Mouse (Mus musculus): ENCODE measurements at regions not wholly inside any gene's neighbourhood (a gene's known extent, or its start where the extent isn't known, plus 50 kb on each side); places are given as distances from the start of the nearest gene placed in this dataset.

- Histone ChIP-seq H3K9ac (ENCODE audit: low read depth, low read length) (no peak overlapping the region), H3K79me2 (ENCODE audit: control insufficient read depth, insufficient read depth, low read length) (no peaks in the 10 kb centered on the region), H3K4me3 (ENCODE audit: insufficient read depth, low read depth, low read length) (no peak overlapping the region), H3K27me3 (ENCODE audit: control insufficient read depth, insufficient read depth, low read length) (no peaks in the 10 kb centered on the region), H3K27ac (replicated peaks; ENCODE audit: insufficient read depth, low read depth, low read length) (no peak overlapping the region), H3K36me3 (ENCODE audit: control insufficient read depth, insufficient read depth, low read length) (no peaks in the 10 kb centered on the region), H3K4me1 (ENCODE audit: control insufficient read depth, insufficient read depth, low read length) (no peaks in the 10 kb centered on the region)
- DNase-seq (ENCODE audit: extremely low read depth, low read depth, low spot score): no peak
- no peak for TF ChIP-seq CTCF (IDR thresholded peaks at IDR 0.05; ENCODE audit: low read depth, low read length)
- no peak for TF ChIP-seq POLR2A (IDR thresholded peaks at IDR 0.05; ENCODE audit: extremely low read depth, insufficient read depth, low read length)
- WGBS: 69% methylated on average over 3 of the region's 3 CpGs
These were observed 313.6 kb downstream of the Insc start for GRCm38 (mm10) chr7:115056992-115057645.

GRCm38 (mm10) chr7:115057736-115058135 is 314.2 kb downstream of the Insc start:
- H3K4me1 ChIP-seq (ENCODE audit: control insufficient read depth, insufficient read depth, low read length): no peaks in the 10 kb centered on the region
- no peak for TF ChIP-seq POLR2A (IDR thresholded peaks at IDR 0.05; ENCODE audit: extremely low read depth, insufficient read depth, low read length)
- no peak for TF ChIP-seq CTCF (IDR thresholded peaks at IDR 0.05; ENCODE audit: low read depth, low read length)
- no peaks in the 10 kb centered on the region for H3K79me2 ChIP-seq (ENCODE audit: control insufficient read depth, insufficient read depth, low read length)
- no peak overlapping the region for H3K27ac ChIP-seq (replicated peaks; ENCODE audit: insufficient read depth, low read depth, low read length)
- 38% methylated on average over 3 of the region's 3 CpGs for WGBS
- H3K36me3 ChIP-seq (ENCODE audit: control insufficient read depth, insufficient read depth, low read length): no peaks in the 10 kb centered on the region
- no peak overlapping the region for H3K4me3 ChIP-seq (ENCODE audit: insufficient read depth, low read depth, low read length)
- DNase-seq (ENCODE audit: extremely low read depth, low read depth, low spot score): no peak
- H3K27me3 ChIP-seq (ENCODE audit: control insufficient read depth, insufficient read depth, low read length): no peaks in the 10 kb centered on the region
- no peak overlapping the region for H3K9ac ChIP-seq (ENCODE audit: low read depth, low read length)

- TF ChIP-seq POLR2A (IDR thresholded peaks at IDR 0.05; ENCODE audit: extremely low read depth, insufficient read depth, low read length): no peak
- no peak for TF ChIP-seq CTCF (IDR thresholded peaks at IDR 0.05; ENCODE audit: low read depth, low read length)
- Histone ChIP-seq H3K4me1 (ENCODE audit: control insufficient read depth, insufficient read depth, low read length) (no peaks in the 10 kb centered on the region), H3K27me3 (ENCODE audit: control insufficient read depth, insufficient read depth, low read length) (no peaks in the 10 kb centered on the region), H3K36me3 (ENCODE audit: control insufficient read depth, insufficient read depth, low read length) (no peaks in the 10 kb centered on the region), H3K79me2 (ENCODE audit: control insufficient read depth, insufficient read depth, low read length) (no peaks in the 10 kb centered on the region), H3K4me3 (ENCODE audit: insufficient read depth, low read depth, low read length) (no peak overlapping the region), H3K9ac (ENCODE audit: low read depth, low read length) (no peak overlapping the region), H3K27ac (replicated peaks; ENCODE audit: insufficient read depth, low read depth, low read length) (no peak overlapping the region)
- WGBS: 67% methylated on average over 5 of the region's 5 CpGs
- DNase-seq (ENCODE audit: extremely low read depth, low read depth, low spot score): no peak
These were observed 316.7 kb downstream of the Insc start for GRCm38 (mm10) chr7:115060171-115060570.

- H3K4me3 ChIP-seq (ENCODE audit: insufficient read depth, low read depth, low read length): no peak overlapping the region
- H3K9ac ChIP-seq (ENCODE audit: low read depth, low read length): no peak overlapping the region
- H3K79me2 ChIP-seq (ENCODE audit: control insufficient read depth, insufficient read depth, low read length): no peaks in the 10 kb centered on the region
- DNase-seq (ENCODE audit: extremely low read depth, low read depth, low spot score): peak; percentile 2
- H3K27me3 ChIP-seq (ENCODE audit: control insufficient read depth, insufficient read depth, low read length): no peaks in the 10 kb centered on the region
- no peaks in the 10 kb centered on the region for H3K4me1 ChIP-seq (ENCODE audit: control insufficient read depth, insufficient read depth, low read length)
- no peak for TF ChIP-seq CTCF (IDR thresholded peaks at IDR 0.05; ENCODE audit: low read depth, low read length)
- TF ChIP-seq POLR2A (IDR thresholded peaks at IDR 0.05; ENCODE audit: extremely low read depth, insufficient read depth, low read length): no peak
- WGBS: 46% methylated on average over 3 of the region's 3 CpGs
- no peaks in the 10 kb centered on the region for H3K36me3 ChIP-seq (ENCODE audit: control insufficient read depth, insufficient read depth, low read length)
- H3K27ac ChIP-seq (replicated peaks; ENCODE audit: insufficient read depth, low read depth, low read length): no peak overlapping the region
These were observed 319.3 kb downstream of the Insc start for GRCm38 (mm10) chr7:115062817-115063216.

DNA sequence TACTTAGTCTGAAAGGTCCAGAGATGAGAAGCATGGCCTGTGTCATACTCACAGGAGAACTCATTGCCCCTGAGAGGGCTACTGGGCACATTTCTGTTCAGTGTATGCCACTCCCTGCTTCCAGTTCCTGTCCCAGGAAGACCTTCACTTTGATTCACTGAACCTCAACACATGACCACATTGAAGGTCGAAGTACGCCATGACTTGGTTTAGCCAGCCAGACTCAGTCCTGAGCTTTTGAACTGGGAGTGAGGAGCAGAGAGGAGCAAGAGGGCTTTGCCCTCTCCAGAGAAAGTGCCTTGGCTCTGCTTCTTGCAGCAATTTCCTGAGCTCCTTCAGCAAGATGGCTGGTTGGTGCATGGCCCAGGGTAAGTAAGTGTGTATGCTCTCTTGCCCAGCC is 324.1 kb downstream of the Insc start:
- TF ChIP-seq POLR2A (IDR thresholded peaks at IDR 0.05; ENCODE audit: extremely low read depth, insufficient read depth, low read length) (no peak), CTCF (IDR thresholded peaks at IDR 0.05; ENCODE audit: low read depth, low read length) (no peak)
- Histone ChIP-seq H3K4me1 (ENCODE audit: control insufficient read depth, insufficient read depth, low read length) (no peaks in the 10 kb centered on the region), H3K4me3 (ENCODE audit: insufficient read depth, low read depth, low read length) (no peak overlapping the region), H3K79me2 (ENCODE audit: control insufficient read depth, insufficient read depth, low read length) (no peaks in the 10 kb centered on the region), H3K27ac (replicated peaks; ENCODE audit: insufficient read depth, low read depth, low read length) (no peak overlapping the region), H3K9ac (ENCODE audit: low read depth, low read length) (no peak overlapping the region), H3K36me3 (ENCODE audit: control insufficient read depth, insufficient read depth, low read length) (no peaks in the 10 kb centered on the region), H3K27me3 (ENCODE audit: control insufficient read depth, insufficient read depth, low read length) (no peaks in the 10 kb centered on the region)
- 94% methylated on average over 2 of the region's 2 CpGs for WGBS
- no peak for DNase-seq (ENCODE audit: extremely low read depth, low read depth, low spot score)

DNA sequence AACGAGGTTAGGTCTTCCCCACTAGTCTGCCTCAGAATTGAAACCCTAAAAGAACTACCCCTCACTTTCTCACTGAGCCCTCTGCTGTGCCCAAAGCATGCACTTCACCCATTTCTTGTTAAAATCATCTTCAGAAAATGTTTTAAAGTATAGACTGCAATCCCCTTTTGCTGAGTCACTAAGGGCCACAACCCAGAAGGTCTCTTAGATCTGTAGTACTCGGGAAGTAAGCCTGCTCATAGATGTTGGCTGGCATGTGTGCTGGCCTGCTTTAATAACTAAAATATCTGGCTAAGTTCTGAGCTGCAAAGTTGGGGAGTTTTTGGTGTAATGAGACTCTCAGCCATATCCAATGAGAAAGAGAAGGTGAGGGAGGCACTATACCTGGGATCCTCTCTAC is 329.9 kb downstream of the Insc start:
- Histone ChIP-seq H3K79me2 (ENCODE audit: control insufficient read depth, insufficient read depth, low read length) (no peaks in the 10 kb centered on the region), H3K9ac (ENCODE audit: low read depth, low read length) (no peak overlapping the region), H3K4me1 (ENCODE audit: control insufficient read depth, insufficient read depth, low read length) (no peaks in the 10 kb centered on the region), H3K27me3 (ENCODE audit: control insufficient read depth, insufficient read depth, low read length) (no peaks in the 10 kb centered on the region), H3K36me3 (ENCODE audit: control insufficient read depth, insufficient read depth, low read length) (no peaks in the 10 kb centered on the region), H3K4me3 (ENCODE audit: insufficient read depth, low read depth, low read length) (no peak overlapping the region), H3K27ac (replicated peaks; ENCODE audit: insufficient read depth, low read depth, low read length) (no peak overlapping the region)
- DNase-seq (ENCODE audit: extremely low read depth, low read depth, low spot score): no peak
- 66% methylated on average over 2 of the region's 2 CpGs for WGBS
- no peak for TF ChIP-seq POLR2A (IDR thresholded peaks at IDR 0.05; ENCODE audit: extremely low read depth, insufficient read depth, low read length)
- no peak for TF ChIP-seq CTCF (IDR thresholded peaks at IDR 0.05; ENCODE audit: low read depth, low read length)
